Mouse (Mus musculus) gastrocnemius, adult 18-20 months (tissue): ENCODE data around the gene Tmem129. TPM values are rescaled to one million over a fixed set of nuclear protein-coding genes. Genes with fewer than 3 reads are reported as not detected.

Experiments
- DNase-seq: peaks from one replicate; pipeline ENCODE4 v3.0.0; 2021; ENCODE audit warnings: low spot score
- total RNA-seq, 2 experiments: library from RNA; stranded (reverse); gene quantifications; 2 replicates each; pipeline ENCODE4 v1.2.3; 2021

Gene Tmem129
- total RNA-seq, 2 experiments from 2014 or later: 8.4 TPM

DNA sequence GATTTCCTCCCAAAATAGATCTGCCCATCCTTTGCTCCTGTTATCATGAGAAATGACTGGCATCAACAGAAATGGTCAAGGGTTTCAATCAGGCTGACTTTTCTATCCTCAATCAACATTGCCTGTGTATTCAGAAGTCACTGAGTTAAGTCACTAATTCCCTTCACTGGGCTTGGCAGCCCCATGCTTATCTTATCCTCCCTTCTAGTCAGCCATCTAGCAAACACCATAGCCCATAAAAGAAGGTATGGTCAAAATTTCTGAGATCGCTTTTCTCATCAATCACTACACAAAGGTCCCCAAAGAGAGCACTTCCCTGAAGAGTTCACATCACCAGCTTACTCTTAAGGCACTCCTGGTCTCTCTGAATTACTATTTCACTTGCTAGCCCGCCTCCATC lies 7.2 kb downstream of the Tmem129 start:
- DNase-seq: no peak

- DNase-seq: peak; percentile 47
Measured at GRCm38 (mm10) chr5:33640652-33641051, 17.6 kb downstream of the Tmem129 start.

- no peak for DNase-seq
Measured at GRCm38 (mm10) chr5:33638826-33639225, 19.4 kb downstream of the Tmem129 start.

- DNase-seq: no peak
Measured at GRCm38 (mm10) chr5:33637606-33638350, 20.4 kb downstream of the Tmem129 start.

- no peak for DNase-seq
Measured at GRCm38 (mm10) chr5:33635361-33635760, 22.9 kb downstream of the Tmem129 start.

DNA sequence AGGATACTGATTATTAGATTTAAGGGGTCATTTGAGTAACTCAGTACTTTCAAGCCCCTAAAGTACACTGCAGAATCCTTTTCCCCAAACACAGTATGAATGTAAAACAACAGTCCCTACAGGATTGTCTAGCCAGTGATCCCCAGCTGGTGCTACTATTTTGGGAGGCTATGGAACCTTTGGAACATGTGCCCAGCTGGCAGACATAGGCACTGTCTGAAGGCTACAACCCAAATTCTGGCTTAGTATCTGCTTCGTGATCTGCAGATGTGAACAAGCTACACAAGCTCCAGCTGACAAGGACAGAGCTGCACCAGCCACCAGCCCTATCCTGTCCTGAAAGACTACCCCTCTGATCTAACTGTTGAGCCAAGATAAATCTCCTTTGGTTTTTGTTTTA lies 25.7 kb downstream of the Tmem129 start:
- peak; percentile 52 for DNase-seq

DNA sequence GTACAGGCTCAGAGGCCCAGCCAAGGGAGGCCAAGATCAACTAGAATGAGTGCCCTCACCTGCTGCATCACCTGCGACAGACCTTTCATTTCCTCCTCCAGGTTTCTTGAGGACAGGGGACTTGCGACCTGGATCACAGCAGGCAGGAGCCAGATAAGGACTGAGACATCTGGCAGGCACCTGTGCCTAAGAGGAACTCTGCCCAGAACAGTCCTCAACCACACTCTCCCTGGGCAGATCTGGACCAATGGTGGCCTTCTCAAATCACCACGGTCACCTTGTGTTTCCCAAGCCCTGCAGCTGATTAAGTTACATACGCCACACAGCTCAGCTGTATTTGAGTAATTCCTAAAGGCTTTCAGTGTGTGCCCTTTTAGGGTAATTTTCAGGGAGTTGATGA lies 27.6 kb downstream of the Tmem129 start:
- peak; percentile 78 for DNase-seq

GRCm38 (mm10) chr5:33630061-33630460 lies 28.2 kb downstream of the Tmem129 start:
- peak; percentile 64 for DNase-seq

DNA sequence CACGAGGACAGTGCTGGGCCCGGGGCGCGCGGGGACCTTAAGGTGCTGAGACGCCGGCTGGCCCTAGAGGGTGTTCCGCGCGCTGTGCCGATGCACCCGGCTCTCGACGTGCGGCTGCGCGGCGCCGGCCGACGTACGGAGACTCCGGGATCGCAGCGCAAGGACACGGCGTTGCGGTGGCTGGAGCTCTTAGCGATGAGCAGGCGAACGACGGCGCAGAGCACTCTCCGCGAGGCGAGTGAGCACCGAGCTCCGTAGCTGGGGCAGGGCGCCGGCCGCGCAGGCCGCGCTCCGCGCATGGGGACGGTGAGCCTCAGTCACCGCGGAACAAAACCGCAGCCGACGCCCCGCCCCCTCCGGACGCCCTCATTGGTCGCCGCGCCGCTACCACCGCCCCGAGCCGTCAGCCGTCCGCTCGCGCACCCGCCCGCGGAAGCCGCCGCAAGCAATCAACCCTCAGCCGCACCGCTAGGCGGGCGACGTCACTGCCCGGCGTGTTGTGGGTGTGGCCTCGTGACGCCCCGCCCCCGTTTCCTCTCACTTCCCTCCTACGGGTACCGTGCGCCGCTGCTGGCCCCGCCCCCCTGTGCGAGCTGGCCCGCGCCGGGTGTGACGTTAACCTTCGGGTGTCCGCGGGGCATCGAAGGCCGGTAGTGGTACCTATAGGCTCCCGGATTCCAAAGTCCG lies 28.8 kb downstream of the Tmem129 start, which contains the start of the genes Fam53a and Gm9903:
Gene Fam53a, minus strand, starts transcription at position 335 of the 687 bp plus-strand sequence.
Gene Gm9903, plus strand, starts transcription at position 625 of the 687 bp plus-strand sequence.
- peak; percentile 100 for DNase-seq

- DNase-seq: peak; percentile 65
Measured at GRCm38 (mm10) chr5:33628820-33629300, 29.4 kb downstream of the Tmem129 start.

GRCm38 (mm10) chr5:33627968-33628367 lies 30.2 kb downstream of the Tmem129 start:
- DNase-seq: no peak

- no peak for DNase-seq
Measured at GRCm38 (mm10) chr5:33623766-33624165, 34.5 kb downstream of the Tmem129 start.

- DNase-seq: no peak
Measured at GRCm38 (mm10) chr5:33622671-33623070, 35.5 kb downstream of the Tmem129 start.

- DNase-seq: no peak
Measured at GRCm38 (mm10) chr5:33614391-33614790, 43.8 kb downstream of the Tmem129 start.

- no peak for DNase-seq
Measured at GRCm38 (mm10) chr5:33611795-33612194, 46.4 kb downstream of the Tmem129 start.

DNA sequence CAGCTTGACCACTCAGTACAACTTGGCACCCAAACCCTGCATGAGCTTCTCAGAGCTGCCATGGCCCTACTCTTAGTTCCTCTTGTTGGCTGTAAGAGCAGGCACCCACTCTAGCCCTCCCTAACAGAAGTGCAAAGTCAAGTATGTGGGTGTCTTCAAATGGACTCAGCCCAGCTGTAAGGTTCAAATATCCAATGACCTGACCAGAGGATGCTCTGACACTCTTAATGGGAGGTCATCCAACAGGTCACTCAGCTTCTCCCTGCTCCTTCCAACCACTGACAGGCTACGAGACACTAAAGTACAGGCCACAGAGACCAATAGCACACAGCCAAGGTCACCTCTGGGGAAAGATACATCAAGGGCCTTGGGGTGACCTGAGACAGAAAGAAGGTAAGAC lies 49.0 kb downstream of the Tmem129 start:
- DNase-seq: no peak

DNA sequence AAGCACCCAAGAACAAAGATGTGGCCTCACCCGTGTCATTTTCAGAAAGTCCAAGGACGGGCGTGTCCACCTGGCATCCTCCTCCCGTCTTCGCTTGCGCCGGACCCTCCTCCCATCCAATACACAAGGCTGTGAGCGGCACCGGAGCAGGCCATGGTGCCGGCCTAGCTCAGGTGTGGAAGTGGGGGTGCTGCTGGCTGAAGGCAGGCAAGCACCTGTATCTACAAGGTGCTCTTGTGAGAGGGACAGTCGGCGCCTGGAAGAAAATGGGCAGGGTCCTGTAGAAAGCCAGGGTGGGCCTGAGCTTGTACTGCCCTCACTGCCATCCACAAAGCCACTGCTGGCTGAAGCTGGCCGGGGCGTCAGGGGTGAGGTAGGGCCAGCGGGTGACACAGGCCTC lies 50.8 kb downstream of the Tmem129 start:
- DNase-seq: no peak

GRCm38 (mm10) chr5:33606631-33607030 lies 51.6 kb downstream of the Tmem129 start:
- DNase-seq: no peak

DNA sequence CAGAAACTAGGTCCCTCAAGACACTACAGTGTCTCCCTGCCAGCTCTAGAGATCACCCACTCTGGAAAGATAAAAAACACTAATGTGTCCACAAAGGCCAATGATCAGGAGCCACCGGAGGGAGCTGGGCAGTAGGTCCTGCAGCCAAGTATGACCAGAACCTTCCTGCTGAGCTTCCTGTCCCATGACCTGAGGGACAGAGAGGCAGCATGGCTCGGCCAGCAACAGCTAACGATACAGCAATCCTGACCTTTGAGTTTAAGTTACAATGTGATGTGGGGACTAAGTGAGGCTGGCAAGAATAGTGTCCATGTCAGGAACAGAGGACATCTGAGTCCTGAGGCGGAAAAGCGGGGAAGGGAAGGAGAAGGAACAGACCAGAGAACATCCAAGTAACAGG lies 52.9 kb downstream of the Tmem129 start:
- DNase-seq: peak; percentile 64
